Mouse (Mus musculus): ENCODE data around the gene Npcd. TPM values are rescaled to one million over a fixed set of nuclear protein-coding genes. Genes with fewer than 3 reads are reported as not detected.

Npcd gene
- polyA plus RNA-seq, 1 experiment from 2014 or later: 0.26 TPM

- WGBS: 90% methylated on average over 21 of the region's 21 CpGs
- DNase-seq (ENCODE audit: low spot score) (no peak), ATAC-seq (ENCODE audit: low FRiP score) (no peak)
- no peaks in the 10 kb centered on the region for H3K27me3 ChIP-seq (ENCODE audit: control insufficient read depth, insufficient read depth, low read length)
- no peaks in the 10 kb centered on the region for H3K36me3 ChIP-seq (ENCODE audit: control insufficient read depth, insufficient read depth, low read length)
- H3K27ac ChIP-seq (ENCODE audit: low read depth, low read length): no peak overlapping the region
- no peak overlapping the region for H3K4me2 ChIP-seq (replicated peaks; ENCODE audit: low read depth, low read length)
- H3K9me3 ChIP-seq (ENCODE audit: control insufficient read depth, low read length): no peaks in the 10 kb centered on the region
- peaks cover 4% of the 10 kb centered on the region; the same call in 1 of the 2 replicates for H3K4me1 ChIP-seq (replicated peaks; ENCODE audit: control insufficient read depth, insufficient read depth, low read length)
- H3K9ac ChIP-seq (ENCODE audit: low read depth, low read length): no peak overlapping the region
- no peak overlapping the region for H3K4me3 ChIP-seq (ENCODE audit: low read depth, low read length)
These were observed 63.3 kb downstream of the Npcd start for GRCm38 (mm10) chr15:79770629-79771240.

DNA sequence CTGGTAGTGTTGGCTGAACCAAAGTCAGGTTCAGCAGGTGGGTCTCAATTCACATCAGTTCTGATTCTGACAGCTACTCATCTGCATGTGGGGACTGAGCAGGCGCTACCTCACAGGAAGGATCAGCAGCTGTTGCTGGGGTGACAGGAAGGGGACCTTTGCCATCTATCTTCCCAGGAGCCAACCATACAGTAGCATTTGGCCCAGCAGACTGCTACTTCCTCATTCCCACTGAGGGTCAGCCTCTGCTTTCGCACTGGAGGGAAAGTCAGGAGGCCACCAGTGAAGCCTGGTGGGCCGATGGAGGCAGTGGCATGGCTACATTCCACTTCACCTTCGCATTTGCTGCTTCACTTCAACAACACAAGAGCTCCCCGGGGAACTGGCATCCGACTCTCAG is 65.7 kb downstream of the Npcd start:
- DNase-seq (ENCODE audit: low spot score): no peak
- WGBS: 67% methylated on average over 6 of the region's 6 CpGs
- 0 out of 2 replicates have a peak, but pooled peaks cover 2% of the 10 kb centered on the region for H3K36me3 ChIP-seq (ENCODE audit: control insufficient read depth, insufficient read depth, low read length)

GRCm38 (mm10) chr15:79767327-79767961 is 66.6 kb downstream of the Npcd start:
- DNase-seq (ENCODE audit: low spot score) (no peak), ATAC-seq (ENCODE audit: low FRiP score) (no peak)
- Histone ChIP-seq H3K4me3 (ENCODE audit: low read depth, low read length) (no peak overlapping the region), H3K27me3 (ENCODE audit: control insufficient read depth, insufficient read depth, low read length) (no peaks in the 10 kb centered on the region), H3K4me1 (replicated peaks; ENCODE audit: control insufficient read depth, insufficient read depth, low read length) (no peaks in the 10 kb centered on the region), H3K4me2 (replicated peaks; ENCODE audit: low read depth, low read length) (no peak overlapping the region), H3K9ac (ENCODE audit: low read depth, low read length) (no peak overlapping the region), H3K9me3 (ENCODE audit: control insufficient read depth, low read length) (no peaks in the 10 kb centered on the region), H3K36me3 (ENCODE audit: control insufficient read depth, insufficient read depth, low read length) (0 out of 2 replicates have a peak, but pooled peaks cover 2% of the 10 kb centered on the region), H3K27ac (ENCODE audit: low read depth, low read length) (no peak overlapping the region)
- 88% methylated on average over 16 of the region's 16 CpGs for WGBS

More for the DNA sequence above, 65.7 kb downstream of the Npcd start:
- Histone ChIP-seq H3K9ac (ENCODE audit: low read depth, low read length) (no peak overlapping the region), H3K27me3 (ENCODE audit: control insufficient read depth, insufficient read depth, low read length) (no peaks in the 10 kb centered on the region), H3K4me2 (replicated peaks; ENCODE audit: low read depth, low read length) (no peak overlapping the region), H3K27ac (ENCODE audit: low read depth, low read length) (no peak overlapping the region), H3K4me1 (replicated peaks; ENCODE audit: control insufficient read depth, insufficient read depth, low read length) (no peaks in the 10 kb centered on the region), H3K4me3 (ENCODE audit: low read depth, low read length) (no peak overlapping the region), H3K9me3 (ENCODE audit: control insufficient read depth, low read length) (no peaks in the 10 kb centered on the region)
- no peak for ATAC-seq (ENCODE audit: low FRiP score)

GRCm38 (mm10) chr15:79766586-79767071 is 67.4 kb downstream of the Npcd start:
- Histone ChIP-seq H3K9ac (ENCODE audit: low read depth, low read length) (no peak overlapping the region), H3K36me3 (ENCODE audit: control insufficient read depth, insufficient read depth, low read length) (0 out of 2 replicates have a peak, but pooled peaks cover 2% of the 10 kb centered on the region), H3K4me2 (replicated peaks; ENCODE audit: low read depth, low read length) (no peak overlapping the region), H3K27me3 (ENCODE audit: control insufficient read depth, insufficient read depth, low read length) (no peaks in the 10 kb centered on the region), H3K9me3 (ENCODE audit: control insufficient read depth, low read length) (no peaks in the 10 kb centered on the region), H3K4me1 (replicated peaks; ENCODE audit: control insufficient read depth, insufficient read depth, low read length) (no peaks in the 10 kb centered on the region), H3K27ac (ENCODE audit: low read depth, low read length) (no peak overlapping the region), H3K4me3 (ENCODE audit: low read depth, low read length) (no peak overlapping the region)
- DNase-seq (ENCODE audit: low spot score) (no peak), ATAC-seq (ENCODE audit: low FRiP score) (no peak)
- 90% methylated on average over 10 of the region's 10 CpGs for WGBS

GRCm38 (mm10) chr15:79766168-79766567 is 67.9 kb downstream of the Npcd start:
- no peak overlapping the region for H3K9ac ChIP-seq (ENCODE audit: low read depth, low read length)
- no peak overlapping the region for H3K27ac ChIP-seq (ENCODE audit: low read depth, low read length)
- 0 out of 2 replicates have a peak, but pooled peaks cover 2% of the 10 kb centered on the region for H3K36me3 ChIP-seq (ENCODE audit: control insufficient read depth, insufficient read depth, low read length)
- ATAC-seq (ENCODE audit: low FRiP score) (no peak), DNase-seq (ENCODE audit: low spot score) (no peak)
- H3K27me3 ChIP-seq (ENCODE audit: control insufficient read depth, insufficient read depth, low read length): no peaks in the 10 kb centered on the region
- no peak overlapping the region for H3K4me2 ChIP-seq (replicated peaks; ENCODE audit: low read depth, low read length)
- no peak overlapping the region for H3K4me3 ChIP-seq (ENCODE audit: low read depth, low read length)
- H3K9me3 ChIP-seq (ENCODE audit: control insufficient read depth, low read length): no peaks in the 10 kb centered on the region
- WGBS: 82% methylated on average over 9 of the region's 10 CpGs
- no peaks in the 10 kb centered on the region for H3K4me1 ChIP-seq (replicated peaks; ENCODE audit: control insufficient read depth, insufficient read depth, low read length)

DNA sequence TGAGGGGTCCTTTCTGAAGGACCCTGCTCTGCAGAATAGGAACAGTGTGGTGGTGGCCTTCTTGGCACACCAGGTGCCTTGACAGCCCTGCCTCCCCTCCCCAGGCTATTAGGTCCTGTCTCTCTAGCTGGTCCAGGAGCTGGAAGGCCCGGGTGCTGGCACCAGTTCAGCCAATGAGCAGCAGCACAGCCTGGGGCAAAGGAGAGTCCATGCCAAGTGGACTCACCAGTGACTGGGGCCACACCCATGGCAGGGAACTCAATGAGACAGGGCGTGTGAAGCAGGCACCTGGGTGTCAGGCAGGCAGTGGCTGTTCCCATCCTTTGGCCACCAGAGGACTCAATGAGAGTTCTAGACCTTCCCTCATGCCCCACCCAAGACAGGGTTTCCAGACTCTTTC is 68.7 kb downstream of the Npcd start:
- Histone ChIP-seq H3K27me3 (ENCODE audit: control insufficient read depth, insufficient read depth, low read length) (no peaks in the 10 kb centered on the region), H3K27ac (ENCODE audit: low read depth, low read length) (no peak overlapping the region), H3K9me3 (ENCODE audit: control insufficient read depth, low read length) (no peaks in the 10 kb centered on the region), H3K36me3 (ENCODE audit: control insufficient read depth, insufficient read depth, low read length) (0 out of 2 replicates have a peak, but pooled peaks cover 2% of the 10 kb centered on the region), H3K4me2 (replicated peaks; ENCODE audit: low read depth, low read length) (no peak overlapping the region), H3K4me3 (ENCODE audit: low read depth, low read length) (no peak overlapping the region), H3K4me1 (replicated peaks; ENCODE audit: control insufficient read depth, insufficient read depth, low read length) (no peaks in the 10 kb centered on the region), H3K9ac (ENCODE audit: low read depth, low read length) (no peak overlapping the region)
- DNase-seq (ENCODE audit: low spot score): no peak
- WGBS: 82% methylated on average over 2 of the region's 2 CpGs
- no peak for ATAC-seq (ENCODE audit: low FRiP score)

GRCm38 (mm10) chr15:79764539-79765267 is 69.3 kb downstream of the Npcd start:
- Histone ChIP-seq H3K4me2 (replicated peaks; ENCODE audit: low read depth, low read length) (no peak overlapping the region), H3K9me3 (ENCODE audit: control insufficient read depth, low read length) (no peaks in the 10 kb centered on the region), H3K4me3 (ENCODE audit: low read depth, low read length) (no peak overlapping the region), H3K27ac (ENCODE audit: low read depth, low read length) (no peak overlapping the region), H3K27me3 (ENCODE audit: control insufficient read depth, insufficient read depth, low read length) (no peaks in the 10 kb centered on the region), H3K4me1 (replicated peaks; ENCODE audit: control insufficient read depth, insufficient read depth, low read length) (no peaks in the 10 kb centered on the region), H3K36me3 (ENCODE audit: control insufficient read depth, insufficient read depth, low read length) (0 out of 2 replicates have a peak, but pooled peaks cover 2% of the 10 kb centered on the region), H3K9ac (ENCODE audit: low read depth, low read length) (no peak overlapping the region)
- no peak for DNase-seq (ENCODE audit: low spot score)
- ATAC-seq (ENCODE audit: low FRiP score): no peak
- WGBS: 81% methylated on average over 11 of the region's 11 CpGs

DNA sequence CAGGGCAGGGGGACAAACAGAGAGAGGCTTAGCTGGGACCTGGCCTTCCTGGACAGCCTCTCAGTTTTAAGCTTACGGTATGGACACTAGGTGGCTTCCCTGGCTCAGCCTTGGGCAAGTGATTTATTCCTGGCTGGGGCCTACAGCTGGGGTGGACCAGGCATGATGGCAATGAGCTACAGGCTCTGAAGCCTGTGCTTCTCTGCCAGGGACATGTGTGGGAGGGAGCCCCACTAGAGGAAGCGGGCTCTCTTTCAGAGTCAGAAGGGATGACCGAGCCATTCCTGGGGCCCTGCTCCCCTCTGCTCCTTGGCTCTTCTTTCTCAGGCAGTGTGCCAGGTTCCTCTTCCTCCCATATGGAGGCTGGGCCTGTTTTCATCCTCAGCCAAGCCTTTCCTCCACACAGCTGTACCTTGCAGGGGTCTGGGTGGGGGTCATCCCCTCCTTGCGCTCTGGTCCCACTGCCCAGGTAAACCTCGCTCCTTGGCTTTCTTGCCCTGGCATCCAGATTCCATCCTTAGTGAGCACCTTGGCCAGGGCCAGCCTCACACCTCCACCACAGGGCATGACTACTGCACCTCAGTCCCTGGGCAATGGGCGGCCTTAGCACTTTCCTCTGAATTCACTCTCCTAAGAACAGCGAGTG is 70.3 kb downstream of the Npcd start:
- no peak for ATAC-seq (ENCODE audit: low FRiP score)
- H3K27me3 ChIP-seq (ENCODE audit: control insufficient read depth, insufficient read depth, low read length): no peaks in the 10 kb centered on the region
- WGBS: 89% methylated on average over 7 of the region's 7 CpGs
- no peak overlapping the region for H3K4me3 ChIP-seq (ENCODE audit: low read depth, low read length)
- H3K36me3 ChIP-seq (ENCODE audit: control insufficient read depth, insufficient read depth, low read length): 0 out of 2 replicates have a peak, but pooled peaks cover 2% of the 10 kb centered on the region
- no peak overlapping the region for H3K4me2 ChIP-seq (replicated peaks; ENCODE audit: low read depth, low read length)
- no peak overlapping the region for H3K9ac ChIP-seq (ENCODE audit: low read depth, low read length)
- no peaks in the 10 kb centered on the region for H3K4me1 ChIP-seq (replicated peaks; ENCODE audit: control insufficient read depth, insufficient read depth, low read length)
- no peak overlapping the region for H3K27ac ChIP-seq (ENCODE audit: low read depth, low read length)
- H3K9me3 ChIP-seq (ENCODE audit: control insufficient read depth, low read length): no peaks in the 10 kb centered on the region
- no peak for DNase-seq (ENCODE audit: low spot score)
